Mouse (Mus musculus) hindbrain, embryonic 15.5 days (tissue): ENCODE measurements at regions not wholly inside any gene's neighbourhood (a gene's known extent, or its start where the extent isn't known, plus 50 kb on each side); places are given as distances from the start of the nearest gene placed in this dataset.

Experiments
- ATAC-seq: fragments of 200-750 bp; cut with Nextera tagmentation; 2 replicates; pipeline ENCODE4 v1.8.0; 2017; ENCODE audit warnings: low read depth, moderate number of reproducible peaks, moderate TSS enrichment; ENCODE audit not compliant: low FRiP score
- H3K27ac ChIP-seq: fragments of 300-500 bp; sonication (generic); replicated peaks from 2 replicates; pipeline ENCODE4 v1.5.1; 2015; ENCODE audit warnings: mild to moderate bottlenecking, inconsistent platforms
- H3K27me3 ChIP-seq: fragments of 300-500 bp; sonication (generic); 2 replicates; pipeline ENCODE4 v1.6.1; 2015; ENCODE audit warnings: control low read depth, inconsistent platforms
- H3K36me3 ChIP-seq: fragments of 300-500 bp; sonication (generic); 2 replicates; pipeline ENCODE4 v1.6.1; 2015; ENCODE audit warnings: control low read depth, inconsistent platforms
- H3K4me1 ChIP-seq: fragments of 300-500 bp; sonication (generic); replicated peaks from 2 replicates; pipeline ENCODE4 v1.6.1; 2015; ENCODE audit warnings: control low read depth, inconsistent platforms
- H3K4me2 ChIP-seq: fragments of 300-500 bp; sonication (generic); 2 replicates; pipeline ENCODE4 v1.6.1; 2015; ENCODE audit warnings: moderate library complexity, mild to moderate bottlenecking, inconsistent platforms
- H3K4me3 ChIP-seq: fragments of 300-500 bp; sonication (generic); 2 replicates; pipeline ENCODE4 v1.5.1; 2015; ENCODE audit warnings: mild to moderate bottlenecking, inconsistent platforms
- H3K9ac ChIP-seq: fragments of 300-500 bp; sonication (generic); 2 replicates; pipeline ENCODE4 v1.6.1; 2015; ENCODE audit warnings: inconsistent platforms
- H3K9me3 ChIP-seq: fragments of 300-500 bp; sonication (generic); 2 replicates; pipeline ENCODE4 v1.6.1; 2016; ENCODE audit warnings: control low read depth, inconsistent platforms
- WGBS: fragments of 180-500 bp; shearing (Covaris S2); methylation state at CpG from one replicate; pipeline ENCODE4 v1.1.7; 2015; 5-methylcytosine and 5-hydroxymethylcytosine counted together

GRCm38 (mm10) chr16:93285191-93285590 lies 318.7 kb downstream of the Setd4 start:
- 92% methylated on average over 6 of the region's 6 CpGs for WGBS
- H3K27me3 ChIP-seq, result peaks cover 3% of the 10 kb centered on the region; the same call in 1 of the 2 replicates

GRCm38 (mm10) chr16:93281715-93282114 lies 322.1 kb downstream of the Setd4 start:
- 0 out of 2 replicates have a peak, but pooled peaks cover 8% of the 10 kb centered on the region for H3K4me1 ChIP-seq
- no peaks in the 10 kb centered on the region for H3K27me3 ChIP-seq
- H3K9me3 ChIP-seq, result no peaks in the 10 kb centered on the region
- ATAC-seq, result no peak
- H3K4me2 ChIP-seq, result no peak overlapping the region
- H3K27ac ChIP-seq, result no peak overlapping the region
- H3K36me3 ChIP-seq, result no peaks in the 10 kb centered on the region
- WGBS, result 36% methylated on average over 1 of the region's 1 CpGs
- no peak overlapping the region for H3K9ac ChIP-seq
- no peak overlapping the region for H3K4me3 ChIP-seq

More at GRCm38 (mm10) chr16:93285191-93285590, 318.7 kb downstream of the Setd4 start:
- H3K4me3 ChIP-seq, result no peak overlapping the region
- no peak for ATAC-seq
- 0 out of 2 replicates have a peak, but pooled peaks cover 8% of the 10 kb centered on the region for H3K4me1 ChIP-seq
- H3K9ac ChIP-seq, result no peak overlapping the region
- no peak overlapping the region for H3K4me2 ChIP-seq
- H3K27ac ChIP-seq, result no peak overlapping the region
- no peaks in the 10 kb centered on the region for H3K9me3 ChIP-seq
- H3K36me3 ChIP-seq, result no peaks in the 10 kb centered on the region

GRCm38 (mm10) chr16:93272636-93273035 lies 331.2 kb downstream of the Setd4 start:
- H3K27me3 ChIP-seq, result no peaks in the 10 kb centered on the region
- H3K4me1 ChIP-seq, result no peaks in the 10 kb centered on the region
- no peak overlapping the region for H3K27ac ChIP-seq
- H3K36me3 ChIP-seq, result no peaks in the 10 kb centered on the region
- H3K9me3 ChIP-seq, result no peaks in the 10 kb centered on the region
- H3K4me3 ChIP-seq, result no peak overlapping the region
- no peak overlapping the region for H3K9ac ChIP-seq
- H3K4me2 ChIP-seq, result 0 out of 2 replicates have a peak overlapping the region, but pooled peaks have one; percentile 11
- ATAC-seq, result no peak
- 63% methylated on average over 8 of the region's 8 CpGs for WGBS

- Histone ChIP-seq H3K36me3 (no peaks in the 10 kb centered on the region), H3K4me1 (no peaks in the 10 kb centered on the region), H3K9me3 (no peaks in the 10 kb centered on the region), H3K27ac (no peak overlapping the region), H3K4me2 (0 out of 2 replicates have a peak overlapping the region, but pooled peaks have one; percentile 11), H3K4me3 (no peak overlapping the region), H3K27me3 (no peaks in the 10 kb centered on the region), H3K9ac (no peak overlapping the region)
- WGBS, result 56% methylated on average over 6 of the region's 6 CpGs
- no peak for ATAC-seq
Measured at GRCm38 (mm10) chr16:93272146-93272545, 331.7 kb downstream of the Setd4 start.

GRCm38 (mm10) chr16:93264061-93264585 lies 339.7 kb downstream of the Setd4 start:
- 62% methylated on average over 4 of the region's 4 CpGs for WGBS

GRCm38 (mm10) chr16:93263141-93263815 lies 340.6 kb downstream of the Setd4 start:
- Histone ChIP-seq H3K9ac (no peak overlapping the region), H3K4me2 (no peak overlapping the region), H3K4me1 (no peaks in the 10 kb centered on the region), H3K36me3 (no peaks in the 10 kb centered on the region), H3K4me3 (no peak overlapping the region), H3K27ac (no peak overlapping the region), H3K27me3 (no peaks in the 10 kb centered on the region), H3K9me3 (no peaks in the 10 kb centered on the region)
- 82% methylated on average over 8 of the region's 8 CpGs for WGBS
- ATAC-seq, result no peak

More at GRCm38 (mm10) chr16:93264061-93264585, 339.7 kb downstream of the Setd4 start:
- no peaks in the 10 kb centered on the region for H3K4me1 ChIP-seq
- H3K27ac ChIP-seq, result no peak overlapping the region
- H3K9me3 ChIP-seq, result no peaks in the 10 kb centered on the region
- H3K9ac ChIP-seq, result no peak overlapping the region
- H3K4me2 ChIP-seq, result no peak overlapping the region
- no peak for ATAC-seq
- no peaks in the 10 kb centered on the region for H3K27me3 ChIP-seq
- no peaks in the 10 kb centered on the region for H3K36me3 ChIP-seq
- H3K4me3 ChIP-seq, result no peak overlapping the region

GRCm38 (mm10) chr16:93246825-93247224 lies 357.0 kb downstream of the Setd4 start:
- Histone ChIP-seq H3K27ac (no peak overlapping the region), H3K27me3 (peaks cover 18% of the 10 kb centered on the region), H3K4me2 (no peak overlapping the region), H3K4me3 (no peak overlapping the region), H3K9me3 (no peaks in the 10 kb centered on the region), H3K9ac (no peak overlapping the region), H3K36me3 (no peaks in the 10 kb centered on the region), H3K4me1 (no peaks in the 10 kb centered on the region; the same call in 1 of the 2 replicates)
- no peak for ATAC-seq
- WGBS, result 5% methylated on average over 7 of the region's 7 CpGs

- ATAC-seq, result no peak
Measured at GRCm38 (mm10) chr16:93245738-93246137, 358.1 kb downstream of the Setd4 start.

GRCm38 (mm10) chr16:93238898-93239297 lies 365.0 kb downstream of the Setd4 start:
- no peak overlapping the region for H3K27ac ChIP-seq
- H3K4me1 ChIP-seq, result no peaks in the 10 kb centered on the region
- no peak overlapping the region for H3K9ac ChIP-seq
- 85% methylated on average over 4 of the region's 4 CpGs for WGBS
- H3K36me3 ChIP-seq, result no peaks in the 10 kb centered on the region
- no peak overlapping the region for H3K4me3 ChIP-seq
- H3K4me2 ChIP-seq, result no peak overlapping the region
- no peaks in the 10 kb centered on the region for H3K9me3 ChIP-seq
- H3K27me3 ChIP-seq, result no peaks in the 10 kb centered on the region
- no peak for ATAC-seq

More at GRCm38 (mm10) chr16:93245738-93246137, 358.1 kb downstream of the Setd4 start:
- no peak overlapping the region for H3K9ac ChIP-seq
- H3K4me1 ChIP-seq, result no peaks in the 10 kb centered on the region; the same call in 1 of the 2 replicates
- no peaks in the 10 kb centered on the region for H3K36me3 ChIP-seq
- no peak overlapping the region for H3K27ac ChIP-seq
- peaks cover 18% of the 10 kb centered on the region for H3K27me3 ChIP-seq
- H3K4me2 ChIP-seq, result no peak overlapping the region
- WGBS, result 82% methylated on average over 6 of the region's 6 CpGs
- no peaks in the 10 kb centered on the region for H3K9me3 ChIP-seq
- no peak overlapping the region for H3K4me3 ChIP-seq

GRCm38 (mm10) chr16:93238326-93238725 lies 365.5 kb downstream of the Setd4 start:
- Histone ChIP-seq H3K27me3 (no peaks in the 10 kb centered on the region), H3K4me1 (no peaks in the 10 kb centered on the region), H3K4me3 (no peak overlapping the region), H3K36me3 (no peaks in the 10 kb centered on the region), H3K4me2 (no peak overlapping the region), H3K9ac (no peak overlapping the region), H3K9me3 (no peaks in the 10 kb centered on the region), H3K27ac (no peak overlapping the region)
- no peak for ATAC-seq
- WGBS, result 87% methylated on average over 4 of the region's 4 CpGs

GRCm38 (mm10) chr16:93225644-93226043 lies 378.2 kb downstream of the Setd4 start:
- Histone ChIP-seq H3K27me3 (no peaks in the 10 kb centered on the region), H3K36me3 (no peaks in the 10 kb centered on the region), H3K4me3 (no peak overlapping the region), H3K9ac (no peak overlapping the region), H3K27ac (no peak overlapping the region), H3K4me1 (no peaks in the 10 kb centered on the region), H3K4me2 (no peak overlapping the region), H3K9me3 (no peaks in the 10 kb centered on the region)
- ATAC-seq, result no peak
- 90% methylated on average over 7 of the region's 7 CpGs for WGBS

- Histone ChIP-seq H3K4me3 (no peak overlapping the region), H3K27ac (no peak overlapping the region), H3K4me1 (no peaks in the 10 kb centered on the region), H3K4me2 (no peak overlapping the region), H3K9me3 (no peaks in the 10 kb centered on the region), H3K9ac (no peak overlapping the region), H3K27me3 (no peaks in the 10 kb centered on the region), H3K36me3 (no peaks in the 10 kb centered on the region)
- 92% methylated on average over 2 of the region's 2 CpGs for WGBS
- ATAC-seq, result no peak
Measured at GRCm38 (mm10) chr16:93225196-93225595, 378.7 kb downstream of the Setd4 start.
